Mouse (Mus musculus) forebrain, embryonic 11.5 days (tissue): ENCODE measurements around the gene Serac1. TPM values are rescaled to one million over a fixed set of nuclear protein-coding genes. Genes with fewer than 3 reads are reported as not detected.
"Not testable (repeated sequence)": the region's sequence is repeated elsewhere in the genome, so short reads cannot be mapped to it uniquely, and the experiment has no call there.

Source experiments
- ATAC-seq: fragments of 200-750 bp; cut with Nextera tagmentation; replicated peaks from 2 replicates; pipeline ENCODE4 v1.8.0; 2017; ENCODE audit warnings: moderate TSS enrichment; ENCODE audit not compliant: low FRiP score
- DNase-seq: peaks from one replicate; pipeline ENCODE4 v3.0.0-alpha.2; 2017; ENCODE audit warnings: low spot score
- H3K27ac ChIP-seq: fragments of 300-500 bp; sonication (generic); 2 replicates; pipeline ENCODE4 v1.5.1; 2014; ENCODE audit warnings: low read depth, low read length
- H3K27me3 ChIP-seq: fragments of 300-500 bp; sonication (generic); 2 replicates; pipeline ENCODE4 v1.6.1; 2014; ENCODE audit warnings: mild to moderate bottlenecking, low read length, mixed read lengths; ENCODE audit not compliant: control insufficient read depth, insufficient read depth
- H3K36me3 ChIP-seq: fragments of 300-500 bp; sonication (generic); 2 replicates; pipeline ENCODE4 v1.6.1; 2014; ENCODE audit warnings: mild to moderate bottlenecking, low read length, moderate library complexity, mixed read lengths; ENCODE audit not compliant: control insufficient read depth, insufficient read depth
- H3K4me1 ChIP-seq: fragments of 300-500 bp; sonication (generic); replicated peaks from 2 replicates; pipeline ENCODE4 v1.6.1; 2014; ENCODE audit warnings: low read length, mixed read lengths; ENCODE audit not compliant: control insufficient read depth, insufficient read depth
- H3K4me2 ChIP-seq: fragments of 300-500 bp; sonication (generic); 2 replicates; pipeline ENCODE4 v1.6.1; 2014; ENCODE audit warnings: low read depth, mild to moderate bottlenecking, low read length, moderate library complexity, mixed read lengths; ENCODE audit not compliant: severe bottlenecking
- H3K4me3 ChIP-seq: fragments of 300-500 bp; sonication (generic); 2 replicates; pipeline ENCODE4 v1.5.1; 2014; ENCODE audit warnings: low read depth, low read length
- H3K9ac ChIP-seq: fragments of 300-500 bp; sonication (generic); 2 replicates; pipeline ENCODE4 v1.6.1; 2014; ENCODE audit warnings: low read length
- H3K9me3 ChIP-seq: fragments of 300-500 bp; sonication (generic); 2 replicates; pipeline ENCODE4 v1.6.1; 2016; ENCODE audit warnings: low read length, mixed read lengths; ENCODE audit not compliant: control insufficient read depth
- WGBS: fragments of 180-500 bp; shearing (Covaris S2); extraction: QIAGEN DNeasy Blood & Tissue Kit; methylation state at CpG from one replicate; pipeline ENCODE4 v1.1.7; 2014; 5-methylcytosine and 5-hydroxymethylcytosine counted together
- polyA plus RNA-seq: library from polyadenylated mRNA; unstranded; fragments of >200 nt; fragmentation: Nextera tagmentation; extraction: Ambion mirVana; gene quantifications from 2 replicates; pipeline ENCODE4 v1.2.1, GENCODE M21; 2014

Serac1 gene
- polyA plus RNA-seq, 1 experiment from 2014 or later, result 10.0 TPM

GRCm38 (mm10) chr17:6054934-6055355 is 24.6 kb downstream of the Serac1 start:
- DNase-seq, result peak; percentile 65
- Histone ChIP-seq H3K4me3 (no peak overlapping the region), H3K9ac (no peak overlapping the region), H3K9me3 (no peaks in the 10 kb centered on the region), H3K27me3 (no peaks in the 10 kb centered on the region), H3K36me3 (no peaks in the 10 kb centered on the region), H3K27ac (no peak overlapping the region), H3K4me2 (no peak overlapping the region), H3K4me1 (no peaks in the 10 kb centered on the region)
- no peak for ATAC-seq
- WGBS, result 19% methylated on average over 5 of the region's 5 CpGs

DNA sequence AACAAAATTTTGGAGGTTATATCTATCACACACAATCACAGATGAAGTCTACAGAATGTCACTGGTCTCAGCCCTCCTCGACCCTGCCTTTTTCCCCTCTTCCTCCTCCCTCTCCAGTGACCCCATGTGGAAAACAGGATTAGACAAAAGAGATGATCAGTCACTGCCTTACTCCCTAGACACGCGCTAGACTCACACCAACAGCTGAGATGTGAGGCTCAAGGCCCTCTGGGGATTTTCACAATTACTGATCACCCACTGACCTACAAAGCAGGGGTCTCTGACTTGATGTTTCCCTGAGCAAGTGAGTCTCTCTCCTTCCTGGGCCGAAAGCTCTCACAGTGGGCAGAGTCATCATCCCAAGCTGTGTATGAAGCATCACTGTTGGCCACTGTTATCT is 26.7 kb downstream of the Serac1 start:
- Histone ChIP-seq H3K4me2 (no peak overlapping the region), H3K9ac (no peak overlapping the region), H3K4me3 (no peak overlapping the region), H3K27me3 (no peaks in the 10 kb centered on the region), H3K4me1 (no peaks in the 10 kb centered on the region), H3K36me3 (no peaks in the 10 kb centered on the region), H3K27ac (no peak overlapping the region), H3K9me3 (no peaks in the 10 kb centered on the region)
- ATAC-seq, result no peak
- 34% methylated on average over 4 of the region's 4 CpGs for WGBS
- no peak for DNase-seq

DNA sequence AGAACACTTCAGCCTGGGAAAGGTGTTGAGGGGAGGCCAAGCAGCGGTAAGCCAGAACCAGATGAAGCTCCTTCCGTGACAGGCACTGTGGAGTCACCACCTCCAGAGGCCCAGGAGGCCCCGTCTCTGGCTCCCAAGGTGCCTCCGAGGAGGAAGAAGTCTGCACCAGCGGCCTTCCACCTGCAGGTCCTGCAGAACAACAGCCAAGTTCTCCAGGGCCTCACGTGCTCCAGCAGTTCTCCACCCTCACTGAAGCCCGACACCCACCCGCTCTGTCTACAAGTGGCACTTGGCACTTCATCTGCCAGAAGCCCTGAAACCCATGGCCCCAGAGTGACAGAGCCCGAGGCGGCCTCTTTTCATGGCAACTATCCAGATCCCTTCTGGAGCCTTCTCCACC is 42.0 kb downstream of the Serac1 start:
- 94% methylated on average over 10 of the region's 10 CpGs for WGBS
- H3K36me3 ChIP-seq, result no peaks in the 10 kb centered on the region
- no peaks in the 10 kb centered on the region for H3K27me3 ChIP-seq
- no peak for DNase-seq
- no peaks in the 10 kb centered on the region for H3K4me1 ChIP-seq
- H3K9me3 ChIP-seq, result no peaks in the 10 kb centered on the region
- no peak overlapping the region for H3K4me2 ChIP-seq
- H3K9ac ChIP-seq, result no peak overlapping the region
- no peak for ATAC-seq
- H3K4me3 ChIP-seq, result no peak overlapping the region
- H3K27ac ChIP-seq, result no peak overlapping the region

DNA sequence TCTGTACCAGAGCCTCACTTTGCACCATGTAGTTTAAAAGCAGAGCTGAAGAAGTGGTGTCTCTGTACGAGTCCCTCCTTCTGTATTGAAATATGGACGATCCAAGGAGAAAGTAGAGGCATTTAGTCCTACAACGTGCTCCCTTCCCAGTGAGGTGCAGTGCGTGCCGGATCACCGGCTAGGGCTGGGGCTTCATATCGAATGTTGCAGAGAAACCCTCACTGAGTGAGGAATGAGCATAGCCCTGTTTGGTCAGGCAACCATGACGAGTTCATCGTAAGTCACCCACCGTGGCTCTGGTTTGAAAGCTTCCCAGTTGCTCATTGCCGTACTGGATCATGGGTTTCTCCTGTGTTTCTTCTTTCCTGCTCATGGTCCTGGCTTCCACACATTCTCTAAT is 42.7 kb downstream of the Serac1 start:
- Histone ChIP-seq H3K4me3 (no peak overlapping the region), H3K27me3 (no peaks in the 10 kb centered on the region), H3K9me3 (no peaks in the 10 kb centered on the region), H3K4me1 (no peaks in the 10 kb centered on the region), H3K9ac (no peak overlapping the region), H3K4me2 (no peak overlapping the region), H3K36me3 (no peaks in the 10 kb centered on the region), H3K27ac (no peak overlapping the region)
- no peak for DNase-seq
- no peak for ATAC-seq
- WGBS, result 90% methylated on average over 11 of the region's 11 CpGs

GRCm38 (mm10) chr17:6036458-6036857 is 43.1 kb downstream of the Serac1 start:
- Histone ChIP-seq H3K4me1 (no peaks in the 10 kb centered on the region), H3K9me3 (no peaks in the 10 kb centered on the region), H3K36me3 (no peaks in the 10 kb centered on the region), H3K4me3 (no peak overlapping the region), H3K27me3 (no peaks in the 10 kb centered on the region), H3K27ac (no peak overlapping the region), H3K9ac (no peak overlapping the region), H3K4me2 (no peak overlapping the region)
- WGBS, result 91% methylated on average over 8 of the region's 8 CpGs
- ATAC-seq, result no peak
- no peak for DNase-seq

GRCm38 (mm10) chr17:6035661-6036060 is 43.9 kb downstream of the Serac1 start:
- no peak overlapping the region for H3K9ac ChIP-seq
- no peak for ATAC-seq
- H3K27me3 ChIP-seq, result no peaks in the 10 kb centered on the region
- no peaks in the 10 kb centered on the region for H3K4me1 ChIP-seq
- H3K4me3 ChIP-seq, result no peak overlapping the region
- H3K4me2 ChIP-seq, result no peak overlapping the region
- 40% methylated on average over 8 of the region's 8 CpGs for WGBS
- H3K36me3 ChIP-seq, result no peaks in the 10 kb centered on the region
- H3K9me3 ChIP-seq, result no peaks in the 10 kb centered on the region
- H3K27ac ChIP-seq, result no peak overlapping the region
- DNase-seq, result no peak

GRCm38 (mm10) chr17:6025831-6026230 is 53.7 kb downstream of the Serac1 start:
- no peaks in the 10 kb centered on the region for H3K27me3 ChIP-seq
- DNase-seq (no peak), ATAC-seq (no peak)
- H3K4me1 ChIP-seq, result no peaks in the 10 kb centered on the region
- 85% methylated on average over 7 of the region's 7 CpGs for WGBS
- H3K9ac ChIP-seq, result no peak overlapping the region
- H3K4me2 ChIP-seq, result no peak overlapping the region
- no peaks in the 10 kb centered on the region for H3K36me3 ChIP-seq
- no peaks in the 10 kb centered on the region for H3K9me3 ChIP-seq
- H3K27ac ChIP-seq, result no peak overlapping the region
- H3K4me3 ChIP-seq, result no peak overlapping the region

DNA sequence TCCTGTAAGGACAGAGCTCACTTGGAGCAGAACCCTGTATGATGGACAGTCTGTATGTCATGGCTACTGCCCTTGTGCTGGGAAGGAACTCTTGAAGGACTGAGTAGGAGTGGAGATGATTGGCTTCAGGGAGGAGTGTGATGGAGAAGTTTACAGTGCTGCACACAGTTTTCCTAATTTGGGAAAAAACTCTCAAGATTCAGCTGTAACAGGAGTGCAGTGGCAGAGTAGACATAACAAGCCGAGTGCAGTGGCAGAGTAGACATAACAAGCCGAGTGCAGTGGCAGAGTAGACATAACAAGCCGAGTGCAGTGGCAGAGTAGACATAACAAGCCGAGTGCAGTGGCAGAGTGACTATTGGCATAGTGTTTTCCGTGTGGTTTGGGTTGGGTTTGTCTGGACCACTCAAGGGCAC is 58.2 kb downstream of the Serac1 start:
- H3K4me2 ChIP-seq, H3K4me1 ChIP-seq, H3K9me3 ChIP-seq, H3K27me3 ChIP-seq, H3K4me3 ChIP-seq, DNase-seq, H3K27ac ChIP-seq, H3K36me3 ChIP-seq, H3K9ac ChIP-seq, ATAC-seq: not testable (repeated sequence)
- whole genome bisulfite sequencing, result 54% methylated on average over 5 of the region's 5 CpGs

- no peaks in the 10 kb centered on the region for H3K9me3 ChIP-seq
- no peak overlapping the region for H3K27ac ChIP-seq
- H3K4me2 ChIP-seq, result no peak overlapping the region
- ATAC-seq (no peak), DNase-seq (no peak)
- H3K27me3 ChIP-seq, result no peaks in the 10 kb centered on the region
- no peaks in the 10 kb centered on the region for H3K36me3 ChIP-seq
- H3K4me1 ChIP-seq, result no peaks in the 10 kb centered on the region
- 64% methylated on average over 7 of the region's 7 CpGs for WGBS
- H3K9ac ChIP-seq, result no peak overlapping the region
- no peak overlapping the region for H3K4me3 ChIP-seq
Measured at GRCm38 (mm10) chr17:6020636-6021035, 58.9 kb downstream of the Serac1 start.
